Mouse (Mus musculus): ENCODE measurements around the gene Gm10644. TPM values are rescaled to one million over a fixed set of nuclear protein-coding genes. Genes with fewer than 3 reads are reported as not detected.

Gm10644 gene
- polyA plus RNA-seq, 1 experiment from 2014 or later, result 0.77 TPM

GRCm38 (mm10) chr8:83977646-83978045 lies 22.6 kb upstream of the Gm10644 start:
- Histone ChIP-seq H3K27ac (replicated peaks) (0 out of 2 replicates have a peak overlapping the region, but pooled peaks have one; percentile 23), H3K27me3 (no peaks in the 10 kb centered on the region), H3K36me3 (peaks cover 31% of the 10 kb centered on the region), H3K4me2 (no peak overlapping the region), H3K4me3 (no peak overlapping the region), H3K9ac (0 out of 2 replicates have a peak overlapping the region, but pooled peaks have one; percentile 12), H3K4me1 (replicated peaks) (peaks cover 59% of the 10 kb centered on the region), H3K9me3 (no peaks in the 10 kb centered on the region)
- ATAC-seq (ENCODE audit: low read depth), result no peak
- 71% methylated on average over 6 of the region's 6 CpGs for WGBS

DNA sequence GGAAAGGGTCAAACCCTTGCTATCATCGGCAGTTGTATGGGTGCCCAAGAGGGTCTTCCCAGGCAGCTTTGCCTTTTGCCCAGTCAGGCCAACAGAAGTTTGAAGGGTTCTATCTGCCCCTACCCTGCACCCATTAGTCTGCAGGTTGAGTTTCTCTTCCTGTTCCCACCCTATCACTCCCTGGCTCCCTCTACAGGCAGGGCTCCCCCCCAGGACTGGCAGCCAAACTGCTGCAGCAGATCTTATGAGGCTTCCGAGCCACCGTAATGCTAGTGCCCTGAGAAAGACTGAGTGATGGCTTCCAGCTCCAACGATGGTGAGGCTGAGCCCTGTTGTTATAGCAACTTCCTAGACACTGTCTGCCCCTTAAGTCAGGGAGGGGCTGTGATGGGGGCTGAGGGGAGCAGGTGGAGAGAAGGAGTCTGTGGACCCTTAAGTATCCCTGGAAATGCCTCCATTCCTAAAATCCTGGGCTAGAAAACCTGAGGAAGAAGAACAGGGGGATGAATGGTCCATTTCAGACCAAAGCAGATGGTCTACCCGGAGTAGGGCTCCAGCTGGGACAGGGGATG lies 21.9 kb upstream of the Gm10644 start:
- no peak for ATAC-seq (ENCODE audit: low read depth)
- Histone ChIP-seq H3K27ac (replicated peaks) (no peak overlapping the region), H3K9ac (0 out of 2 replicates have a peak overlapping the region, but pooled peaks have one; percentile 12), H3K36me3 (peaks cover 23% of the 10 kb centered on the region), H3K4me2 (no peak overlapping the region), H3K4me3 (no peak overlapping the region), H3K4me1 (replicated peaks) (peaks cover 62% of the 10 kb centered on the region), H3K27me3 (no peaks in the 10 kb centered on the region), H3K9me3 (no peaks in the 10 kb centered on the region)
- 85% methylated on average over 5 of the region's 5 CpGs for WGBS

GRCm38 (mm10) chr8:83976101-83976630 lies 21.2 kb upstream of the Gm10644 start:
- no peaks in the 10 kb centered on the region for H3K9me3 ChIP-seq
- H3K27ac ChIP-seq (replicated peaks), result no peak overlapping the region
- no peak overlapping the region for H3K4me3 ChIP-seq
- H3K4me2 ChIP-seq, result no peak overlapping the region
- ATAC-seq (ENCODE audit: low read depth), result no peak
- WGBS, result 90% methylated on average over 4 of the region's 4 CpGs
- H3K4me1 ChIP-seq (replicated peaks), result peaks cover 68% of the 10 kb centered on the region
- H3K36me3 ChIP-seq, result peaks cover 16% of the 10 kb centered on the region
- no peak overlapping the region for H3K9ac ChIP-seq
- no peaks in the 10 kb centered on the region for H3K27me3 ChIP-seq

DNA sequence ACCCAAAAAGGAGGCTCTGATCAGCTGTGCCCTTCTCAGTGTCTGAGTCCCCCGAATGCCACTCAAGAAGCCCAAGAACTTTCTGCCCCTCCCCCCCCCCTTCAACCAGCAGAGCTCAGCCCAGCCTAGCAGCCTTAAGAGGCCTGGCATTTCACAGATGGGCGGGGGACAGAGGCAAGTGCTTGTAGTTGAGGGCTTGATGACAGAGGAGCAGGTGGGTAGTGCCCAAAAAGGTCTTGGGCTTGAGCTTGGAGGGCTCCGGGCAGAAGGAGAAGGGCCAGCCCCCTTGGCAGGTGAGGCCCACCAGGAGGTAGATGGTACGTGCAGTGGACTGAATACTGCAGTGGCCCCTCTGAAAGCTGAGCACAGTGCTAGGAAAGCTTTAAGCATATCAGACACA lies 19.5 kb upstream of the Gm10644 start:
- peak overlapping the region; percentile 95 for H3K4me3 ChIP-seq
- ATAC-seq (ENCODE audit: low read depth), result no peak
- no peak overlapping the region for H3K27ac ChIP-seq (replicated peaks)
- H3K27me3 ChIP-seq, result no peaks in the 10 kb centered on the region
- WGBS, result 84% methylated on average over 4 of the region's 4 CpGs
- H3K36me3 ChIP-seq, result 0 out of 2 replicates have a peak, but pooled peaks cover 1% of the 10 kb centered on the region
- peaks cover 58% of the 10 kb centered on the region for H3K4me1 ChIP-seq (replicated peaks)
- H3K9ac ChIP-seq, result peak overlapping the region; percentile 94; the same call in 1 of the 2 replicates
- H3K4me2 ChIP-seq, result peak overlapping the region; percentile 97
- no peaks in the 10 kb centered on the region for H3K9me3 ChIP-seq

DNA sequence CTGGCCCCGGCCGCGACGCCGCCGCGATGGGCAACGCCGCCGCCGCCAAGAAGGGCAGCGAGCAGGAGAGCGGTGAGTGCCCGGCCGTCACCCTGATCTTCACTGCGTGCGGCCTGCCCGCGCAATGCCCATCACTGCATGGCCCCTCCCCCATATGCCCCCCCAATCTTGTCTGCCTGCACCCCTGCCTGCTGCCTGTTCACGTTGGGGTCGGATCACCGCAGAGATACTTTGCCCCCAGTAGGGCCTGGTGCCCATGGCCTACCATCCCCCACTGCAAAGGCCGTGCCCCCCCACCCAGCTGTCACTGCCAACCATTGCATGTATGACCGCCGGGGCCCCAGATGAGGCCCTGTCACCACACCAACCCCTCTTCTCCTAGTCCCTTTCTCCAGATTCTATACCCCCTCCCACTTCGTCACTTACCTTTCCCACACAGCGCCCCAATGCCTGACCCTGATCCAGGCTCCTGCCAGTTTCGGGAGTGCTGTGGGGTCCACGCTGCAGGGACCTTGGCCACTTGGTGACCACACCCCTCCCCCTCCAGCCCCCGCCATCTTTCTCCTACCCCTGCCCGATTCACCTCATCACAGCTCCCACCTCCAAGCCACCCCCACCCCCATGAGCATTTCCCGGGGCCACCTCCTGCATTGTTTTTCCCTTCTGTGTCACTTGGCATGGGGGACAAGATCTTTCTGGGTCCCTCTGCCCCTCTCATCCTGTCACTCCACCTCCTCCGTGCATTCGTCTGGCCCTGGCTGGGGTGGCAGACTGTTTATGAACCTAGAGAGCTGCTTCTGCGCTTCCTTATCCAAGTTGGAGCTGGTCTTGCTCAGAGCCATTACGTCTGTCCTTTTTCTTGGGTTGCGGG lies 18.4 kb upstream of the Gm10644 start:
- peak overlapping the region; percentile 94 for H3K9ac ChIP-seq
- WGBS, result 3% methylated on average over 37 of the region's 37 CpGs
- H3K4me1 ChIP-seq (replicated peaks), result peaks cover 48% of the 10 kb centered on the region
- H3K36me3 ChIP-seq, result peaks cover 7% of the 10 kb centered on the region; the same call in 1 of the 2 replicates
- peak overlapping the region; percentile 95 for H3K4me3 ChIP-seq
- peak overlapping the region; percentile 84 for H3K27ac ChIP-seq (replicated peaks)
- peak; percentile 47 for ATAC-seq (ENCODE audit: low read depth)
- no peaks in the 10 kb centered on the region for H3K9me3 ChIP-seq
- peak overlapping the region; percentile 97 for H3K4me2 ChIP-seq
- no peaks in the 10 kb centered on the region for H3K27me3 ChIP-seq

GRCm38 (mm10) chr8:83972150-83973120 lies 17.4 kb upstream of the Gm10644 start, which contains the start of gene Prkaca:
Prkaca (plus strand) TSS chr8:83972993.
- peak within 1 kb of the TSS; percentile 95 for H3K4me3 ChIP-seq
- H3K9me3 ChIP-seq, result no peaks in the 10 kb centered on the region
- H3K4me2 ChIP-seq, result peak within 1 kb of the TSS; percentile 97
- peaks cover 7% of the 10 kb centered on the region; the same call in 1 of the 2 replicates for H3K36me3 ChIP-seq
- no peaks in the 10 kb centered on the region for H3K27me3 ChIP-seq
- under 1% methylated on average over 86 of the region's 94 CpGs for WGBS
- H3K9ac ChIP-seq, result peak within 1 kb of the TSS; percentile 94
- peak within 1 kb of the TSS; percentile 87 for H3K27ac ChIP-seq (replicated peaks)
- peaks cover 38% of the 10 kb centered on the region for H3K4me1 ChIP-seq (replicated peaks)
- peak; percentile 100 for ATAC-seq (ENCODE audit: low read depth)

GRCm38 (mm10) chr8:83971661-83972060 lies 16.7 kb upstream of the Gm10644 start:
- Histone ChIP-seq H3K9ac (peak overlapping the region; percentile 93), H3K4me2 (peak overlapping the region; percentile 81), H3K4me1 (replicated peaks) (peaks cover 31% of the 10 kb centered on the region), H3K4me3 (peak overlapping the region; percentile 95), H3K36me3 (peaks cover 7% of the 10 kb centered on the region; the same call in 1 of the 2 replicates), H3K27me3 (no peaks in the 10 kb centered on the region), H3K9me3 (no peaks in the 10 kb centered on the region), H3K27ac (replicated peaks) (peak overlapping the region; percentile 87)
- no peak for ATAC-seq (ENCODE audit: low read depth)
- 70% methylated on average over 6 of the region's 6 CpGs for WGBS

DNA sequence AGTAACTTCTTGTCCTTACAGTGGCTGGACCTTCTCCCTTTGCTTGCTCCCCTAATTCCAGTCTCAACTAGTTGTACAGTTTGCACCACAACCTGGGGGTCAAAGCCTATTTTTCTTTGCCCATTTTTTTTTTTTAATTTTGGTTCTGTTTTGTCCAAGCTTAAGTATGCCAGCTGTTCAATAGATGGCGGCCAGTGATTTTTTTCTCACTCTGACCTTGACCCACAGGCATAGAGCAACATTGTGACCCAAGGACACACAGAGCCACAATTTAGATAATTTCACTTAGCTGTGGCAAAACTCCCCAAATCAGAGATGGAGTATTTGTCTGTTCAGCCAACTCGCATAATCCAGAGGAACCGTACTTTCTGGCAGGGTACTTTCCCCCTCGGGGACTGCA lies 16.1 kb upstream of the Gm10644 start:
- Histone ChIP-seq H3K27ac (replicated peaks) (no peak overlapping the region), H3K4me2 (no peak overlapping the region), H3K4me3 (no peak overlapping the region), H3K36me3 (peaks cover 7% of the 10 kb centered on the region; the same call in 1 of the 2 replicates), H3K4me1 (replicated peaks) (peaks cover 26% of the 10 kb centered on the region), H3K9ac (no peak overlapping the region), H3K9me3 (no peaks in the 10 kb centered on the region), H3K27me3 (no peaks in the 10 kb centered on the region)
- ATAC-seq (ENCODE audit: low read depth), result no peak
- WGBS, result 88% methylated on average over 4 of the region's 4 CpGs

GRCm38 (mm10) chr8:83967701-83968100 lies 12.7 kb upstream of the Gm10644 start:
- no peaks in the 10 kb centered on the region for H3K9me3 ChIP-seq
- WGBS, result 94% methylated on average over 7 of the region's 7 CpGs
- H3K4me3 ChIP-seq, result no peak overlapping the region
- H3K4me2 ChIP-seq, result no peak overlapping the region
- no peak overlapping the region for H3K9ac ChIP-seq
- peaks cover 9% of the 10 kb centered on the region for H3K4me1 ChIP-seq (replicated peaks)
- no peaks in the 10 kb centered on the region for H3K27me3 ChIP-seq
- H3K27ac ChIP-seq (replicated peaks), result no peak overlapping the region
- peaks cover 7% of the 10 kb centered on the region; the same call in 1 of the 2 replicates for H3K36me3 ChIP-seq
- no peak for ATAC-seq (ENCODE audit: low read depth)

DNA sequence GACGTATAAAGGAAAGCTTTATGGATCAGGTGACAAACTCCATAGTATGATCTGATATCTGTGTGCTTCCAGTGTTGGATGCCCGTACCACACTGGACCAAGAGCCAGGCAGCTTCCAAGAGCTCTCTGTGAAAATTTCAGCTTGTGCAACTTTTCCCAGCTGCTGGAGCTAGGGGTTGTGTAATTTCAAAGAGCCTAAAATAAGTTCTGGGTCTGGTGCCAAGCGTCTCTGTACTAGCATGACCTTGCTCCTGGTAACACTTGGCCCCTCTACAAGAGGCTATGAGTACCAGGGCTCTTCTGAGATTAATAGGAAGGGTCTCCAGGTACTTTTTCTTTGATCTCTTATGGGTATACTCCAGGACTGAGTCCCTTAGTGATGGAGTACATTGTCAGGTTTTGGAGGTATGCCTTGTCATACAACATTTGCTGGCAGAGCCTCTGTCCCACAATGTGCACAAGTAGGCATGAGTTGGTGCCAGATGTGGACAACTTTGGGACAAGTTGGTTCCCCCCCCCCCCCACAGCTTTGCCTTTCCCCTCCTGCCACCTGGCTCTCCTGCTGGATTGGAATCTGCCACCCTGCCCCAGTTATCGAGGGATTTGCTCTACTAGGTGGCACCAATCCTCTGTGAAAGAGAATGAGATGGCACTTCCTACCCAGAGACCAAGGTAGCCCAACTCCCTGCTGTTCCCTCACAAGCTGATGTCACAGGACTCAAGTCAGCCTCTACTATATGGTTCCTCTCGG lies 9.2 kb upstream of the Gm10644 start:
- Histone ChIP-seq H3K4me1 (replicated peaks) (no peaks in the 10 kb centered on the region), H3K4me2 (no peak overlapping the region), H3K27me3 (no peaks in the 10 kb centered on the region), H3K27ac (replicated peaks) (no peak overlapping the region), H3K36me3 (peaks cover 6% of the 10 kb centered on the region; the same call in 1 of the 2 replicates), H3K9me3 (no peaks in the 10 kb centered on the region), H3K9ac (no peak overlapping the region), H3K4me3 (no peak overlapping the region)
- WGBS, result 93% methylated on average over 5 of the region's 5 CpGs
- no peak for ATAC-seq (ENCODE audit: low read depth)

GRCm38 (mm10) chr8:83956789-83957188 lies 1.8 kb upstream of the Gm10644 start:
- H3K27me3 ChIP-seq, result no peaks in the 10 kb centered on the region
- H3K27ac ChIP-seq (replicated peaks), result no peak overlapping the region
- peaks cover 16% of the 10 kb centered on the region for H3K4me1 ChIP-seq (replicated peaks)
- peak overlapping the region; percentile 59 for H3K4me3 ChIP-seq
- no peaks in the 10 kb centered on the region for H3K36me3 ChIP-seq
- H3K4me2 ChIP-seq, result peak overlapping the region; percentile 94
- WGBS, result 41% methylated on average over 1 of the region's 1 CpGs
- H3K9me3 ChIP-seq, result no peaks in the 10 kb centered on the region
- ATAC-seq (ENCODE audit: low read depth), result no peak
- H3K9ac ChIP-seq, result no peak overlapping the region
